Mouse (Mus musculus) heart, postnatal 36 days (tissue): ENCODE results near the gene Gm42906. TPM values are rescaled to one million over a fixed set of nuclear protein-coding genes. Genes with fewer than 3 reads are reported as not detected.

Experiments used
- DNase-seq, 2 experiments: peaks; one replicate each; pipeline ENCODE4 v3.0.0; 2021 to 2022
- intact Hi-C: fragments of 180-260 bp; cut with DNase I; formaldehyde crosslinking; loops from one replicate; pipeline ENCODE4 v1.15.1; 2025
- total RNA-seq, 2 experiments: library from RNA; stranded (reverse); gene quantifications; 2 replicates each; pipeline ENCODE4 v1.2.3; 2021

Gene Gm42906
- total RNA-seq, 2 experiments from 2014 or later, result 2.8 to 4.4 TPM

- DNase-seq, result no peak
Observed at GRCm38 (mm10) chr5:151167641-151168040, 260.3 kb downstream of the Gm42906 start.

GRCm38 (mm10) chr5:151166266-151166665 lies 261.7 kb downstream of the Gm42906 start:
- intact Hi-C loops, result no loop called here
- DNase-seq, result peak; percentile 66 to 72

More at GRCm38 (mm10) chr5:151167641-151168040, 260.3 kb downstream of the Gm42906 start:
- intact Hi-C loops, result no loop called here

- intact Hi-C loops, result no loop called here
- DNase-seq, result no peak
Observed at GRCm38 (mm10) chr5:151165381-151166016, 262.5 kb downstream of the Gm42906 start.

GRCm38 (mm10) chr5:151164815-151165214 lies 263.1 kb downstream of the Gm42906 start:
- intact Hi-C loops, result no loop called here
- no peak for DNase-seq

GRCm38 (mm10) chr5:151162642-151163041 lies 265.3 kb downstream of the Gm42906 start:
- DNase-seq, result no peak

GRCm38 (mm10) chr5:151155247-151155646 lies 272.7 kb downstream of the Gm42906 start:
- DNase-seq, result no peak
- intact Hi-C loops, result no loop called here

More at GRCm38 (mm10) chr5:151162642-151163041, 265.3 kb downstream of the Gm42906 start:
- intact Hi-C loops, result no loop called here

GRCm38 (mm10) chr5:151154780-151155179 lies 273.2 kb downstream of the Gm42906 start:
- intact Hi-C loops, result no loop called here
- peak; percentile 39 to 49 for DNase-seq

- intact Hi-C loops, result no loop called here
- DNase-seq, result no peak
Observed at GRCm38 (mm10) chr5:151154030-151154429, 273.9 kb downstream of the Gm42906 start.

GRCm38 (mm10) chr5:151151549-151151948 lies 276.4 kb downstream of the Gm42906 start:
- DNase-seq, result no peak
- intact Hi-C loops, result no loop called here

- intact Hi-C loops, result no loop called here
- no peak for DNase-seq
Observed at GRCm38 (mm10) chr5:151149509-151149908, 278.5 kb downstream of the Gm42906 start.

GRCm38 (mm10) chr5:151148079-151148478 lies 279.9 kb downstream of the Gm42906 start:
- intact Hi-C loops, result no loop called here
- no peak for DNase-seq

- DNase-seq, result no peak
- intact Hi-C loops, result no loop called here
Observed at GRCm38 (mm10) chr5:151145807-151146206, 282.2 kb downstream of the Gm42906 start.

- DNase-seq, result no peak
- intact Hi-C loops, result loop anchor here (2.0 to 5.0 kb wide), 4 partner anchors 45 to 223 kb away; partner anchors contain the start of gene Stard13
Observed at GRCm38 (mm10) chr5:151143955-151144354, 284.0 kb downstream of the Gm42906 start.

GRCm38 (mm10) chr5:151142671-151143601 lies 285.0 kb downstream of the Gm42906 start:
- DNase-seq, result peak; percentile 48 to 50
- intact Hi-C loops, result loop anchor here (2.0 to 5.0 kb wide), 4 partner anchors 46 to 224 kb away; partner anchors contain the start of gene Stard13

GRCm38 (mm10) chr5:151142241-151142640 lies 285.7 kb downstream of the Gm42906 start:
- intact Hi-C loops, result loop anchor here (2.0 to 5.0 kb wide), 4 partner anchors 47 to 225 kb away; partner anchors contain the start of gene Stard13
- DNase-seq, result no peak

GRCm38 (mm10) chr5:151137901-151138300 lies 290.1 kb downstream of the Gm42906 start:
- intact Hi-C loops, result loop anchor here (10.0 kb wide), 1 partner anchor 343 kb away; no protein-coding TSS in a partner anchor
- DNase-seq, result no peak

GRCm38 (mm10) chr5:151137311-151137710 lies 290.7 kb downstream of the Gm42906 start:
- DNase-seq, result no peak
- intact Hi-C loops, result loop anchor here (10.0 kb wide), 1 partner anchor 343 kb away; no protein-coding TSS in a partner anchor

- intact Hi-C loops, result loop anchor here (10.0 kb wide), 1 partner anchor 341 kb away; no protein-coding TSS in a partner anchor
Observed at GRCm38 (mm10) chr5:151135965-151136364, 292.0 kb downstream of the Gm42906 start.

GRCm38 (mm10) chr5:151135078-151135826 lies 292.7 kb downstream of the Gm42906 start:
- intact Hi-C loops, result loop anchor here (10.0 kb wide), 1 partner anchor 340 kb away; no protein-coding TSS in a partner anchor
- DNase-seq, result no peak

More at GRCm38 (mm10) chr5:151135965-151136364, 292.0 kb downstream of the Gm42906 start:
- DNase-seq, result no peak

- no peak for DNase-seq
- intact Hi-C loops, result loop anchor here (10.0 kb wide), 1 partner anchor 339 kb away; no protein-coding TSS in a partner anchor
Observed at GRCm38 (mm10) chr5:151134202-151134601, 293.8 kb downstream of the Gm42906 start.
